Mouse (Mus musculus): ENCODE measurements around the gene Sp110.
"Not testable (repeated sequence)": the region's sequence is repeated elsewhere in the genome, so short reads cannot be mapped to it uniquely, and the experiment has no call there.

Gene Sp110

DNA sequence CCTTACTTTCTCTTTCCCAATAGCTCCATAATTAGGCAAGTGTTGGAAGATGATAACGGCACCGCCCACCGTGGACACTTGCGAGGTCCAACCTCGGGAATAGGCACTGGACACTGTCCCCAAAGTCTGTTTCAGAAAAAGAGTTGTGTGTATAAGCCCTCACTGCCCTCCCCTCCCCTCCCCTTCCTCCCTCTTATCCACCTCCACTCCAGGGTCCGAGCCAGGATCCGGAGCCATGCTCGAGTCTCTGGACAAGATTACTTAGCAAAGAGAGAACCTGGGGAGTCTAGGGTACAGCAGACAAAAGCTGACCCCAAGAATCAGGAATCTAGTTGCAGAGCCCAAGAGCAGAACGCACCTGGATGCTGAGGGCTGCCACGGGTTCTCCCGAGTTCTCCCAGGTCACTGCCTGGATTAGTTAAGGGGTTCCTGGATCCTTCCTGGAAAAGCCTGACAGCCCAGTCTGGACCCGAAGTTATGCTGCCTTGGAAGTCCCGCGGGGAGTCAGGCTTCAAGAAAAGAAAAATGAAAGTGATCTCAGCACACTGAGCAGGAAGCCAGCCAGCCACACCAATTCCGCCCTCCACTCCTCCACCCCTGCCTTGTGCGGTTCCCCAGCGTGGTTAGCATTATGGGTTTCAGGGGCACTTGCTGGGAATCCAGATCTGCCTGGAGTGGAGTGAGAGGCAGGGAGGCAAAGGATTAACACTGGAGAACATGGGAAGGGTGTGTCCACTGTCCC is at the start of gene Sp110:
TSS of gene Sp110 (minus strand) at position 547 of the 742 bp plus-strand sequence.
- DNase-seq (ENCODE audit: low spot score in 2 of 2): not testable (repeated sequence)

- DNase-seq (ENCODE audit: low spot score in 2 of 2): not testable (repeated sequence)
These were observed 39.5 kb upstream of the Sp110 start for GRCm38 (mm10) chr1:85638144-85638543.

GRCm38 (mm10) chr1:85636936-85637335 is 38.3 kb upstream of the Sp110 start:
- DNase-seq (ENCODE audit: low spot score in 2 of 2): not testable (repeated sequence)

DNA sequence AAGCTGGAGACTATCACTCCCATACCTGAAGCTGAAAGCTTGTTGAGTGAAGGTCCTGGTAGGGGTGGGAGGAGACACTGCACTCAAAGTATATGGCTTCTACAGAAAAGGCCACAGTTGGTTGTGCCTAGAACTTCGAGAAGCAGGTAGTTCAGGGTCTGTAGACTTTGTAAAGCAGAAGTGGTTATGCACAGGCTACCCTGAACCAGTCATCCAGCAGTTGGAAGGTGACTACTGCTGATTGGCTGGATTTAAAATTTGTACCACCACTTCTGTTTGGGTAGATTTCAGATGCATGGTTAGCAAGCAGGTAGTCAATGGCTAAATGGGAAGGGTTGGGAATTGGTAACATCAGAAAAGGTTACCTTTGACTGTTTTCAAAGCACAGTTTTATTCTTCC is 20.1 kb upstream of the Sp110 start:
- not testable (repeated sequence) for DNase-seq (ENCODE audit: low spot score in 2 of 2)

DNA sequence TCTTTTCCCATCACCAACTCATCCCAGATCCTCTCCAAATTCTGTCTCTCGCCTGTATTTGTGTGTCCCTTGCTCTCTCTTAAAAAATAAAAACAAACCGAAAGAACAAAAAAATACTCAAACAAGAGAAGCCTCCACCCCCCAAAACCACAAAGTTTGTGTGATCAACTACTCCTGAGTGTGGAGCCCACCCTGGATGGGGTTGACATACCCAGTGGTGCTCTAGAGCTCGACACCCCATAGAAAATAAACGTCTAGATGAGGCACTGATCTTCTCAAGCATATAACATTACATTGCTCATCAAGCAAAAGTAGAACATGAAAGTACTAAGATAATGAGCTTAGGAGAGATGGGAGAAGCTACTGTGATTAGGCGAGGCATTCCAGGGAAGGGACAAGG is 18.5 kb upstream of the Sp110 start:
- not testable (repeated sequence) for DNase-seq (ENCODE audit: low spot score in 2 of 2)

DNA sequence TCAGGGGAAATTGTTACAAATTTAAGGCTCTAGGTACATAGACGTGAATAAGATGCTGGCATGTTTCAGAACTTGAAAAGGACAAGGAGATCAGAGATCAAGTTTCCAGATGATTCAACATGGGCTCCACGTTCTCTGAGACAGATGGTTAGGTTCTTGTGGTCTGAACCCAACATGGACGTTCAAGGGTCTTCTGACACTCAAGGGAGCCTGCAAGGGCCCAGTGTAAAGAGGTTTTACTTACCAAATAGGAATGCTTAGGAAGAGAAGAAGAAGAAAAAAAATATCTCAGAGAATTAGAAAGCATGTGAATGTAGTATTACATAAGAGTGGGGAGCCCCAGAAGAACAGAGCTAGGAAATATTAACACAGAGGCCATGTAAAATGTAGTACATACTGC is 17.2 kb upstream of the Sp110 start:
- not testable (repeated sequence) for DNase-seq (ENCODE audit: low spot score in 2 of 2)

GRCm38 (mm10) chr1:85615096-85615495 is 16.5 kb upstream of the Sp110 start:
- not testable (repeated sequence) for DNase-seq (ENCODE audit: low spot score in 2 of 2)

- not testable (repeated sequence) for DNase-seq (ENCODE audit: low spot score in 2 of 2)
These were observed 12.0 kb upstream of the Sp110 start for GRCm38 (mm10) chr1:85610581-85610980.

GRCm38 (mm10) chr1:85608361-85608760 is 9.7 kb upstream of the Sp110 start:
- DNase-seq (ENCODE audit: low spot score in 2 of 2): not testable (repeated sequence)

DNA sequence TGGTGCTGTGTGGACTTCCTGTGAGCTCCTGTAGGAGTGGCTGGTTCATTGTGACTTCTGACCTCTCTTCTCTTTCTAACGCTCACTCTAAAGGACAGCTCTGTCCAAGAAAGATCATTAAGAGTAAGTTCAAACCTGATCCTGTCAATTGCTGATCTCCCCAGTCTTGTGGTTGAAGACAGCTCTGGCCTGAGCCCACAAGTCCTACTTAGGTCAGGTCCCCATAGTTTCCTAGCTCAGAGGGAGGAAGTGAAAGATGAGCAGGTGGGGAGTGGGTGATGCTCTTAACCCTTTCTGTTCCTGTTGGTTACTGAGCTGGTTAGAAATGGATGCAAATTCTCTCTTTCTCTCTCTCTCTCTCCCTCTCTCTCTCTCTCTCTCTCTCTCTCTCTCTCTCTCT is 5.7 kb upstream of the Sp110 start:
- not testable (repeated sequence) for DNase-seq (ENCODE audit: low spot score in 2 of 2)

DNA sequence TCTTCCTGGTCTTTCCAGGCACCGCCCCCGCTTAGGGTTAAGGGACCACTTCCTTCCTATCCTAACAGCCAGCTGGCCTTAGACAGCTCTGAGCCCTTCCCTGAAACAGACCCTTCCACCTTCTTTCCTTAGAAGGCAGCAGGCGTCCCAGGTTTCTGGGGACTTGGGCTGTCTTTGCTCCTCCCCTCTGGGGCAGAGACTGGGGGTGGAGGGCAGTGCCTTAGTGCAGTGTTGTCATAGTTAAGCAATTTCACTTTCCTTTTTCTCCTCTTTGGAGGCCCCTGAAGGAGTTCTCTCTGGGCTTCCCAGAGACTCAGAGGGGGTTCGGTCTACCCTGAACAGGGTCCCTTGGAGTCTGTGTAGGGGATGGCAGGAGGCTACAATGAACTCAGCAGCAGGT is 2.2 kb upstream of the Sp110 start:
- DNase-seq (ENCODE audit: low spot score in 2 of 2): not testable (repeated sequence)

GRCm38 (mm10) chr1:85600078-85600477 is 1.5 kb upstream of the Sp110 start, which contains the start of gene Sp140:
Gene Sp140, plus strand, starts transcription at chr1:85600378.
- not testable (repeated sequence) for DNase-seq (ENCODE audit: low spot score in 2 of 2)

DNA sequence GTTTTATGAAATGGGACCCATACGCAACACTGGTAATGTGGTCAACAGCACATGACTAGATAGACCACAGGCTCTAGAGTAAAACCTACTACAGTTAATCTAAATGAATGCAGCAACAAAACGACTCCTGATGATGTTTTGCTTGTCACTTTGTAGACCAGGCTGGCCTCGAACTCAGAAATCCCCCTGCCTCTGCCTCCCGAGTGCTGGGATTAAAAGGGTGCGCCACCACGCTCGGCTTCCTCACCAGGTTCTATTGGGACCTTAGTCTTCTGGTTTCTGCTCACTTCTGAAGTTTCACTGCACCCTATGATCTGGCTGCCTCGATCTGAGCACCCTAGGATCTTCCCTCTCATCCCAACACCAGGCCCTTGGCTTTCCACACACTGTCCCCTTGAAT is 6.1 kb downstream of the Sp110 start:
- not testable (repeated sequence) for DNase-seq (ENCODE audit: low spot score in 2 of 2)

DNA sequence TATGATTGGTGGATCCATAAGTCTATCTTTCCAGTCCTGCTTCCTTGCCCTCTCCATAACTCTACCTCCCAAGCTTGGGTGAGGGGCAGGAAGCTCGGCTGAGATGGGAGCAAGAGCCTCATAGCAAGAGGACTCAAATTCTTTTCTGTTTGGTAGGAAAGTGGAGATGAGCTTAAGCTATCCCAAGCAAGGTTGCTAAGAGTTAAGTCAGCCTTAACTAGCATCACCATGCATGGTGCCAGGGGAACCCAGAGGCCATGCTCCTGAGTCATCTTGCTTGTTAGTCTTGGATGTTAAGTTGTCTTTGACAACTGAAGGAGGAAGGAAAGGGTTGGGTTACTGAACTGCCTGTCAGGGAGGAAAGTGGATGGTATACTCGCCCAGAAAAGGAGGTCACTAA is 9.9 kb downstream of the Sp110 start:
- not testable (repeated sequence) for DNase-seq (ENCODE audit: low spot score in 2 of 2)

DNA sequence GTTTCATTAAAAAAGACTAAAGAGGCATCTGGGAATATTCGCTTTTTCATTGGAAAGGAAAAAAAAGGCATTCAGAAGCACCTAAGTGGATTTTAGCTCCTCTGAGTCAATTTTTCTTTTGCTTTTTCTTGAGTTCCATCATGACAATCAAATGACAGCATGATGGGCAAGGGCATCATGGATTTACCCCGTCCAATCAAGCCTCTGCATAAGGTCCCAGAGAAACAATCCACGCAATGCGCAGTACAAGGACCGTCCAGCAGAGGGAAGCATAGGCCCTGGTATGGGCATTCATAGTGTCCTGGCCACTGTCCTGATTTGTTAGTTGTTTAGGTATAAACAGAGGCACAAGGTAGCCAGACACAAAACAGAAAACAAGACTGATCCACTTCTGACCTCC is 17.1 kb downstream of the Sp110 start:
- DNase-seq (ENCODE audit: low spot score in 2 of 2): not testable (repeated sequence)

- not testable (repeated sequence) for DNase-seq (ENCODE audit: low spot score in 2 of 2)
These were observed 18.0 kb downstream of the Sp110 start for GRCm38 (mm10) chr1:85580578-85580977.

- not testable (repeated sequence) for DNase-seq (ENCODE audit: low spot score in 2 of 2)
These were observed 18.5 kb downstream of the Sp110 start for GRCm38 (mm10) chr1:85580148-85580534.

DNA sequence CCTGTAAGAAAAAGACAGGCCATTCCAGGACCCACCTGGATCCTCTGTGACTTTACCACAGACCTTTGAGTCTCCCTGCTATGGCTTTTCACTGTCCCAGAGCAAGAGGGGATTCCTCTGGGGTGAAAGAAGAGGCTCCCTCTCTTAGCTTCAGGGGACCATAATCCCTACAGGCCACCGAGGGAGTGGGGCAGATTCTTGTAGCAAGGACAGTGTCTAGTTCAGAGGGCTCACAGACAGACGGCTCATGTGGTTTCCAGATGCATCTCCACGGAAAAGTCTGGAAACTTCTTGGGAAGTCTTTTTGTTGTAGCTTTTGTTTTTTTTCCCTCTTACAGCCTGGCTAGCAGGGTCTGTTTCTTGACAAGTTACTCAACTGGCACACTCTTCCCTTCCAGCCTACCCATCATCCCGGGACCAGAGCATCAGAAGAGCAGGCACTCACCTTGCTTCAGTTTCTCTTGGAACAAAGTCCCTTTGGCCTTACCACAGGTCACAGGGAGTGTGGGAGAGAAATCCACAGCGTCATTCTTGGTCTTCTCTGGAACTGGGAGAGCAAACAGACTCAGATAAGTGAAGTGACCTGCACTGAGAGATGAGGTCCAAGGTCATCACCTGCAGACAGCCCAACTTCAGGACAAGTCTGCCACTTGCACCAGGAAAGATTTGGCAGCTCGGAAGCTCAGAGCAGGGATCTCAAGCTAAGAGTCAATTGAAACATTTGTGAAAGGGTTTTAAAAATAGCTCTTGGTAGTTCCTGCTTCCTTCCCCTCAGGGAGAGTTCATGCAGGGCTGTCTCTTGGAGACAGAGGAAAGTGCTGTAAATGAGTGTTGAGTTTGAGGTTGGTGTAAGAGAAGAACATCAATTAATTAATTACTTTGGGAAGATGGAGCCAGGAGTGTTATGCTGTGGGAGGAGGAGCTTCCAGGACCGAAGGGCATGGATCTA is 19.1 kb downstream of the Sp110 start:
- not testable (repeated sequence) for DNase-seq (ENCODE audit: low spot score in 2 of 2)

DNA sequence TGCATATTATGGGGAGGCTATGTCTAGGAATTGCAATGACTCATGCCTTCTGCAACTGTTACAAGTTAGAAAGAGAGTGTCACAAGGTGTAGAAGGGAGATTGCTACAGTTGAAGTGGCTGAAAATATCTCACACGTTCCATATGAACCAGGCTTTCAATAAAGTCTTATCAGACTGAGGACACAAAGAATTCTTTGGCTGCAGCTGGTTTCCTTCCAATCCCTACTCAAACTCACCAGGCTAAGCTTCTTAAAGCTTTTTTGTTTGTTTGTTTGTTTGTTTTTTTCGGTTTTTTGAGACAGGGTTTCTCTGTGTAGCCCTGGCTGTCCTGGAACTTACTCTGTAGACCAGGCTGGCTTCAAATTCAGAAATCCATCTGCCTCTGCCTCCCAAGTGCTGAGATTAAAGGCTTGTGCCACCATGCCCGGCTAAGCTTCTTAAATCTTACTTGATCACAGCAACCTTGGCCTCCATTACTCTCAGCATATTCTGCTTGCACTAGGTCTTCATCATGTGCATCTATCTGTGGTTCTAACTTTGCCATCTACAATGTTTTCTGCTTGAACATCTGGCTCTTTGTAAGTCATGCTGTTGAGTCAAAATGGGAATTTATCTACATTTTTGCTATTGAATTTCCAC is 20.1 kb downstream of the Sp110 start:
- not testable (repeated sequence) for DNase-seq (ENCODE audit: low spot score in 2 of 2)

DNA sequence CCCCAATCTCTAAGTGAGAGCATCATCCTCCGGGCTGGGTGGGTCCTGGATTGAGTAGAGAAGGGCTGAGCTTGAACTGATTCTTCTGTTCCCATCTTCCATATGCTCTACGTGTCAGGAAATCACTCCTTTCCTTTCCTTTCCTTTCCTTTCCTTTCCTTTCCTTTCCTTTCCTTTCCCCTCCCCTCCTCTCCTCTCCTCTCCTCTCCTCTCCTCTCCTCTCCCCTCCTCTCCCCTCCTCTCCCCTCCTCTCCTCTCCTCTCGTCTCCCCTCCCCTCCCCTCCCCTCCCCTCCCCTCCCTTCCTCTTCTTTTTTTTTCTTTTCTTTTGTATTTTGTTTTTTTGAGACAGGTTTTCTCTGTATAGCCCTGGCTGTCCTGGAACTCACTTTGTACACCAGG is 23.2 kb downstream of the Sp110 start, which contains the start of gene G530012D18Rik:
TSS of gene G530012D18Rik (plus strand) at position 301 of the 400 bp plus-strand sequence.
- DNase-seq (ENCODE audit: low spot score in 2 of 2): not testable (repeated sequence)

DNA sequence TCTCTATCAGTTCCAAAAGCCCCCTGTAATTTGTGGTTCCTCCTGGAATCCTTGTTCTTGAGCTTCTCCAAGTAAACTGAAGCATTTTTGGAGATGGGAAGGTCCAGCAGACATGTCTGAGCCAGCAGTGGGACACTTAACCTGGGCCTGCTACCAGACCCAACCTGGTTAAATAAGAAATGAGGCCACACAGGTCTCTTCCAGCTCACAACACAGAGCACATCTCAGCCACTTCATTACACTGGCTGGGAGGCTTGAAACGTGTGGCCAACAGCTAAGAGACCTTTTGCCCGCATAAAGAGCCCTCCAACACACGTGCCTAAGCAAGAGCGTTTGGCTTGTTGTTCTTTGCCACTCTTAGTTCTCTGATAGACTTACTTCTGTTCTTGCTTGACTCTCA is 25.1 kb downstream of the Sp110 start:
- DNase-seq (ENCODE audit: low spot score in 2 of 2): not testable (repeated sequence)

GRCm38 (mm10) chr1:85555261-85555660 is 43.4 kb downstream of the Sp110 start:
- peak in 1 of 2 experiments; percentile 18 for DNase-seq (ENCODE audit: low spot score in 2 of 2)

All from frontal cortex, postnatal 10 days (tissue).